Mouse (Mus musculus) A20 (cell line): ENCODE results near the gene Gpr173.

Experiments
- DNase-seq: peaks from one replicate; pipeline ENCODE4 v3.0.0-alpha.2; 2011; ENCODE audit warnings: low read depth, low spot score

Gpr173 gene

GRCm38 (mm10) chrX:152306224-152306623 lies 62.3 kb downstream of the Gpr173 start:
- no peak for DNase-seq
